Mouse (Mus musculus): ENCODE results near the gene Acot12.
"Not testable (repeated sequence)": the region's sequence is repeated elsewhere in the genome, so short reads cannot be mapped to it uniquely, and the experiment has no call there.

Acot12 gene

DNA sequence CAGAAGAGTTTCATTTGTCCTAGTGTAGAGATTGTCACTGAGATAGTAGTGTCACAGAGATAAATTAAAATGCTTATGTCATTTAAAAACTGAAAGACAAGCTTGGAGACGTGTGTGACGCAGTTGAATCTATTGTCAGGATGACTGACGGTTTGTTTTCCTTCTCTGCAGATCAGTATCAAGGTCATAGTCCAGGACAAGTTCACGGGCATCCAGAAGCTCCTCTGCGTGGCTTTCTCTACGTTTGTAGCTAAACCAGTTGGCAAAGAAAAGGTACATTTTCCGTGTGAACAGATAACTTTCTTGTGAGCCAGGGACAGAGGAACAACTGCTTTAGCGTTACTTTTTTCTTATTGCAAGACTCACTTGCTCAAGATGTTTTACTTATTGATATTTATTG is 18.5 kb downstream of the Acot12 start:
- no peak for DNase-seq (ENCODE audit: low spot score in 2 of 2)

DNA sequence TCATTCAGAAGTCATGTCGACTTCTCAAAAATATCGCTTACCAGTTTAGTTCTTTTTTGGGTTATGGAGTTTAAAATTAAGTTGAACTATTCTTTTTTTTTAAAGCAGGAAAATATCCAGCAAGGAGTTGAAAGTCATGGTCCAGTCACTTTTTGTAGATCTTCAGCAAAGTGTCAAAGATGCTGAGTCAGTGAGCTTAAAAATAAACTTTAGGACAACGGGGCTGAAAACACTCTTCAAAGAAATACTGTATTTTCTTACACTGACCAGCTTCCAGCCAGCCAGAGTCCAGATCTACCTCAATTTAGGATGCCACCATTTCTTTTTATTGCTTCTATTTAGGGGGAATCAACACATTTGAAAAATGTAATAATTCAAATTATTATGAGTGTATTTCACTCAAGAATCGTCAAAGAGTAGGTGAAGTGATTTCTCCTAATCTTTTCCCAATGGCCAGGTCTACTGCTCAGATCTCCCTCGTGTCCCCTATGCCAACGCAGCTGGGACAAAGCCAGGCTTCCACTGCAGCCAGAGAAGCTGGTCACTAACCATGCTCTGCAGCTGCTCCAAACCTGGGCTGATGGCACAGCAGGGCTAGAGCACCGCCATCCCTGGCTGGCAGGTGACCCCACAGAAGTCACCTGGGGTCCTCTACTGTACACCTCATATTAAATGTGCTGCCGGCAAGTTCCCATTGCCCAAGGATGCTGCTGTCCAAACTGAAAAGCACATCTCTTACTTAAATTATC is 19.2 kb downstream of the Acot12 start:
- no peak for DNase-seq (ENCODE audit: low spot score in 2 of 2)

DNA sequence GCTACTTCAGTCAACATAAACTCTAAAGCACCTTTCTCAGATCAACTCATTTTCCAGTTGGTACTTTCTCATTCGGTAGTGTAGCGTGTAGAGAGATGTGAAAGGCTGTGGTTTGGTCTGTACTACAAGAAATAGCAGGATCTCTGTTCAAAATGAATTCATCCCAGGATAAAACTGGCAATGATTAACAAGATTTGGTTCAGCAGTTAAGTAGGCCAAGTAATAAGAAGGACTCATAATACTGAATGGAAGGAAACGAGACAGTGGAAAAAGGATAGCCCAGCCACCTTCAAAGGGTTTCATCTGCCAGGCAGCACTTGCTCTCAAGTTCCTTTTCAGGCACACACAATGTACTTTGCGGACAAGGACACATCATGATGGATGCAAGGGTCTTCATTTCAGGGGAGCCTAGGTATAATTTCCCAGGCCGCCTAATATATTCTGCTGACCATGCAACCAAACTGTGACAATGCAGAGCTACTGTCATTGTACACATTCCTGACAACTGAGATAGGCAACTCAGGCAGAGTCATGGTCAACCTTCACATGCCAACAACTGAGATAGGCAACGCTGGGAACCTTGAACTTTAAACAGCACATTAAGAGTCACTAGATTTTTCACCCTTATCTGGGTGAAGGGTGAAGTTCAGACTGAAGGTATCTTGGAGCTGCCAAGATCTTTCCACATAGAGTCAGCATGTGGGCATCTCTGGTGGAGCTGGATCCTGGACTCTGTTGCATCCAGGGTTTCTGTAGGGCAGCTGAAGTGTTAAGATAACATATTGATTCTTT is 20.5 kb downstream of the Acot12 start:
- DNase-seq (ENCODE audit: low spot score in 2 of 2), result no peak

DNA sequence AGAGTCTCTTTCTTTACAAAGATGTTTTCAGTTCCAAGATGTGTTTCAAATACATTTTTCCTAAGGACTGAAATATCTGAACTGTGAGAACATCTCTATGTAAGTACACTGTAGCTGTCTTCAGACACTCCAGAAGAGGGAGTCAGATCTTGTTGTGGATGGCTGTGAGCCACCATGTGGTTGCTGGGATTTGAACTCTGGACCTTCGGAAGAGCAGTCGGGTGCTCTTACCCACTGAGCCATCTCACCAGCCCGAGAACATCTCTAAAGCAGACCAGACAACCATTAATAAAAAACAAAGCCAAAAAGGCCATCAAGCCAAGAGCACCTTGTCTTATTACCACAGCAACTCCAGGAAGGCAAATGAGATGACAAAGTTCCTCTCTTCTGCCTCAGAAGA is 22.3 kb downstream of the Acot12 start:
- not testable (repeated sequence) for DNase-seq (ENCODE audit: low spot score in 2 of 2)

DNA sequence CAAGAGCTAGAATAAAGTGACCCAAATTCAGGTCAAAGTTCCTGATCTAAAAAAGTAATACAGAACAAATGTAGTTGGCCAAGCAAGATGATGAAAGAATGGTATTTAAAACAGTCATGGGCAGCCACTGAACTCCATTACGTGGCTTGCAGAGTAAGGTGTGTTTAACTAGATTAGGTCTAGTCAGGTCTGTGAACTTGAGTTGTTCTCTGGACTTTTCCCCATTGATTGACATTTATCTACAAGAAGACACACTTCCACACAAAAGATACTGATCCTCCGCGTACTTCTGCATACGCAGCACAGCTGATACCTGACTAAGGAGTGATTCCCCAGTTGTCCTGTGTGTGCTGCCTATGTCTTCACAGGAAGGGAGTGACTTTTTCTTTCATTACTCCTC is 24.3 kb downstream of the Acot12 start:
- DNase-seq (ENCODE audit: low spot score in 2 of 2), result no peak

DNA sequence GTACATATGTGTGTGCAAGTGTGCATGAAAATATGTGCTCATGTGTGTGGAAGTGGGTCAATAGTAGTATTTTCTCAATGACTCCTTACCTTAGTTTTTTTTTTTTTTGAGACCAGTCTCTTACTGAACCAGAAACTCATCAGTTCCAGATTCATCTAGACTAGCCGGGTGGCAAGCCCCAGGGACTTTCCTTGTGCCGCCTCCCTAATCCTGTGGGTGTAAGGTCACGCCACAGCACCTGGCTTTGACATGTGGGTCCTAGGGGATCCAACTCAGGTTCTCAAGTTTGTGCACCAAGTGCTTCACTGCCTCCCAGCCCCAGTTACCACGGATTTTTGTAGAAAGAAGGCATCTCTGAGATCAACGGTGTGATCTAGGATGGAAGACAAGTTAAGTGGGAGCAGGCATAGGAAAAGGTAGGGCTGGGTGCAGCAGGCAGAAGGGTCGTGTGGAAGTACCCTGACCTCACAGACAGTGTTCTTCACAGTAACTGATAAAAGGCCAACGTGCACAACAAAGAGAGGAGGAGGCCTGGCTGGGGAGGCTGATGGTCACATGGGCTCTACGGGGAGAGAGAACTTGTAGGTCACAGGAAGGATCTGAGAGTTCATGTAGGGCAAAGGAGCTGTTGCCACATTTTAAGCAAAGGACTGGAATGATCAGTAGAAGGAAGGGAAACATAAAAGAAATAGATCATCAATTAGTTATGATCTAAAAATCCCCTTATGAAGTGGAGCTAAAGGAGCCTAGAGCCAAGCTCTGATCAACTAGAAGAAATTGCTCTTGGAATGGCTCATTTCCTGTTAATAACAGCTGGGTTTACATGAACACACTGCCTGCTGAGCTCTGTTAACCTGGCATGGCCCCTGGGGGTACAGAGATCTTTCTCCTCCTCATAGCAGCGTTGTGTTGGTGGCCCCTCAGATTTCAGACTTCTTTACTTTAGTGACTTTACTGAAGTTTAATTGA is 27.7 kb downstream of the Acot12 start:
- no peak for DNase-seq (ENCODE audit: low spot score in 2 of 2)

DNA sequence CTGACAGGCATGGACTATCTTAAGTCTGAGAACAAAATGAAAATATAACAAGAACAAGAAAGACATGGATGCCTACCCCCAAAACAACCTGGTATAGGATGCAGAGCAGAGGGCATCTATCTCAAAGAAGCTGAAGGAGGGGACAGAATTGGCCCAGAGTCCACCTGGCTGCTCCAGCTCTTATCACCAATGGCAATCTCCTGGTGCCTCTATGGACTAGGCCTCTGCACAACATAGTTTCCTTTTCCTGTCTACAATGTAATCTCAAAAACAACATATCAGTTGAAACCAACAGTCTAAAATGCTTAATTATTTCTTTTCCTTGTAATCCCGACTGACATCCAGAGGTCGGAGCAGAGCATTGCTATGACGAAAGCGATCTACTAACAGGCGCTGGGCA is 36.8 kb downstream of the Acot12 start:
- DNase-seq (ENCODE audit: low spot score in 2 of 2), result no peak

DNA sequence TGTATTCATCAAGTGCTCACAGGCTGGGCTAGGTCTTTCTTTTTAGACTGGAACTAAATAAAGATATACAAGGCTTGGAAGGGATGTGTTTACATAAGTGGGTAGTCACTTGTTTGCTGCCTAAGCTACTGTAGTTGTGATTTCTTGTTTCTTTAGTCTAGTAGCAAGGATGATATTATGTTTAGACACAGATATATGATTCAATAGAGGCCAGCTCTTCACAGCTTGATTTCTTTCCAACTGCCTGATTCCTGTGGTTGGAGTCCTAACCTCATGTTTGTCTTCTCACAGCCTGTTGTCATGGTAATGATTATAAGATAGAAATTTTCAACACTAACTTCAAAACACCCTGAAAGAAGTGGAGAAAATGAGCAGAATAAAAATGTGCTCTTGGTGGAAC is 38.6 kb downstream of the Acot12 start:
- DNase-seq (ENCODE audit: low spot score in 2 of 2), result no peak

DNA sequence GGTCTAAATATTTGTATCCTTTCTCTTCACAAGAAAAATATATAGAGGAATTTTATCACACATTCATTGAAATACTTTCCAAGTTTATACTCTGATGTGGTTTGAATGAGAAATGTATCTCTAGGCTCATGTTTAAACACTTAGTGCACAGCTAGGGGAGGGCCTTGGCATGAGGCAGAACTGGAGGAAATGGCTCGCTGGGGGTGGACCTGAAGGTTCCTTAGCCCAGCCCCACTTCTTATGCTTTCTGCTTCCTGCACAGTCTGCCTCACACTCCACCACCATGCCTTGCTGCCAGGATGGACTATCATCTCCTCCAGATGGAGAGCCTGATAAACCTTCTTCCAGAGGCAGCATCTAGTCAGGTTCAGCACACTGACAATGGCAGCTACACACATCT is 50.7 kb downstream of the Acot12 start:
- DNase-seq (ENCODE audit: low spot score in 2 of 2), result no peak

DNA sequence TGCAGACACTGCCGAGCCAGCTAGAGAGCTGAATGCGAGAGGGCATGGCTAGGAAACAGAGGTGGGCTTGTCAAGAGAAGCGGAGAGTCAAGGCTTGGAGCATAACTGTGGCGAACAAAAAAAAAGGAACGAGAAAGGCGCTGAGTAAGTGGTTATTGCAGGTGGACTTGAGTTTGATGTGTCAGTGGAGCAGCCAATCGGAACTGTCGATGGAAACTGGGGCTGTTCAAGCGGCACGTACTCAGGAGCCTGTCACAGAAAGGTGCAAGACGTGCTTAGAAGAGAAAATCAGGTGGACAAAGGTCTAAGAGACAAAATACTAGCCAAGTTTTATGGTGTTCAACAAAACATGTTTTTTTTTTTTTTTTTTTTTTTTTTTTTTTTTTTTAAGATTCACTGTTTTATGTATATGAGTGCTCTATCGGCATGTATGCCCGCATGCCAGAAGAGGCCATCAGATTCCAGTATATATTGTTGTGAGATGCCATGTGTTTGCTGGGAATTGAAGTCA is 53.7 kb downstream of the Acot12 start:
- DNase-seq (ENCODE audit: low spot score in 2 of 2), result no peak

DNA sequence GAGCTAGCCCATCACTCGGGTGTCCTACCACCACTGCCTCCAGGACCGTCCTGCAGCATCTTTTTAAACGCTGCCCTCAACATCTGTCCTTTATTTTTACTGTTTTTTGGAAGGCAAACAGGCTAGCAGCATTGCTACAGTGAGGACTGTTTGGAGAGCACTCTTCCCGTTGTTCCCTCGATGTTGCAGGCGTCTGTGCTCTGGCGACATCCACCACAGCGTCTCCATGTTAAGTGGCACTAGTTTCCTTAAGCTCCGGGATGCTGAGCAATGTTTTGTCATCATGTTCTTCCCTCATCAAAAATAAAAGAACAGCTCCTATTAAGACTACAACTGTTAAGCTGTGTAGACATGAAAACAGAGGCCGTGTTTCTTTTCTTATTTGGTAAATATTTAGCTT is 54.3 kb downstream of the Acot12 start:
- DNase-seq (ENCODE audit: low spot score in 2 of 2), result no peak

DNA sequence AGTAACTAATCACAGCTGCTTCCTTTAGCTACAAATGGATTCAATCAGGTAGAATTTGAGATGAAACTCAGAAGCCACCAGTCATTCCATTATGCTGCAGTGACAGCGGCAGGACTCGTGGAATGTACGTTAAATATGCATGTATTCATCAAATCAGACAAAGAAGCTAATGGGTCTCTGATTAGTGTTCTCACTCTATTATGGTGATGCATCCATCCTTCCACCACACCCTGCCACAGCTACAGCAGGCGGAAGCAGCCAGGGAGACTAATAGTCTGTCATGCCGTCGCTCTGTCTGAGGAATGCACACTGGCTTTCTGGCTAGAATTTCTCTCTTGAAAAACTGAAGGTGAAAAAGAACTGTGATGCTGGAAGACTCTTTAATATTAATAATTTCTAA is 54.7 kb downstream of the Acot12 start:
- DNase-seq (ENCODE audit: low spot score in 2 of 2), result no peak

DNA sequence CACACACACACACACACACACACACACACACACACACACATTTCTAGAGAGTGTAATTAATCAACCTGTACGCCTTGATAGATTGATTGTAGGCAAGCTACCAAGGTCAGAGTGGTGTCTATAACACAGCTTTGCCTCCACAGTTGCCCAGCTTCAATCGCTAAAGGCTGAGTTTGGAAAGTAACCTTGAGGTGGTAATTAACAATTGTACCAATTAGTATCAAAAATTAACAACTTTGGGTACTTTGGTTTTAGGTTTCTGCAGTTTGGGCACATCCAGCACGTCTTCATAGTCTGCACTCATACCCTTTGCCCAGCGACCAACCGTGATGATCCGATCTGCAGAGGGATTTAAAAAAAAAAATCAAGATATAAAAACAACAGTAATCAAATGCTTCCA is 55.6 kb downstream of the Acot12 start:
- DNase-seq (ENCODE audit: low spot score in 2 of 2), result no peak

DNA sequence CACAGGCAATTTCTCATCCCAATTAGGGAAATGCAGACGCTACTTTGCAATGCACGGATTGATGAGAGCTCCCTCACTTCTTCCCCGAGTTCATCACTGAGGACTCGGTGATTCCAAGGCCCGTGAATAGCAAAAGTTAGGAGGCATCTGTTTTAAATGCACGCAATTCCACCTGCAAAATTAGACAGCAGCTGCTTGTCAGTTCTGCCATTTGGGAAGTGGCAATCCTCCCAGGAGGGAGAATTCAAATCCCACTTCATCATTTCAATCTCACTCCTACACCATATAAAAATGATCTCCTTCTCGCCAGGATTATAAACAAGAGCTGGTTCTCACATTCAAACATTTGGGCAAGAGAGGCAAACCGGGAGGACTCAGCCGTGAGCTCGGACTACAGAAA is 56.1 kb downstream of the Acot12 start:
- DNase-seq (ENCODE audit: low spot score in 2 of 2), result no peak

DNA sequence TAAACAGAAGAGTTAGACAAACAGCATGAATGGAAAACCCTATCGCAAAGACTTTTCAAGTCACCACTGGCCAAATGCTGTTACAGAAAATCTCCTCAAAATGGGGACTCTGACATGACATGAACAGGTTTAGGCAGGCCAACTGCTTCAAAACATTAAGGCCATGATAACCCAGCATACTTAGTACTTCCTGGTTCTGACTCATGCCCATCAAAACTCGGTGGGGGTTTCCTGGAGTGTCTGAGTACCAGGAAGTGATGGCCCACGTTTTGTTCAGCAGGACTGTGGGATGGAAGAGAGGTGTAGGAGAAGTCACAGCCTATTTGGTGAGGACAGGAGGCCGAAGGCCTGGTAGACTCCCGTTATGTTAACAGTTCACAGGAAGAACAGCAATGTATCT is 60.4 kb downstream of the Acot12 start:
- no peak for DNase-seq (ENCODE audit: low spot score in 2 of 2)

DNA sequence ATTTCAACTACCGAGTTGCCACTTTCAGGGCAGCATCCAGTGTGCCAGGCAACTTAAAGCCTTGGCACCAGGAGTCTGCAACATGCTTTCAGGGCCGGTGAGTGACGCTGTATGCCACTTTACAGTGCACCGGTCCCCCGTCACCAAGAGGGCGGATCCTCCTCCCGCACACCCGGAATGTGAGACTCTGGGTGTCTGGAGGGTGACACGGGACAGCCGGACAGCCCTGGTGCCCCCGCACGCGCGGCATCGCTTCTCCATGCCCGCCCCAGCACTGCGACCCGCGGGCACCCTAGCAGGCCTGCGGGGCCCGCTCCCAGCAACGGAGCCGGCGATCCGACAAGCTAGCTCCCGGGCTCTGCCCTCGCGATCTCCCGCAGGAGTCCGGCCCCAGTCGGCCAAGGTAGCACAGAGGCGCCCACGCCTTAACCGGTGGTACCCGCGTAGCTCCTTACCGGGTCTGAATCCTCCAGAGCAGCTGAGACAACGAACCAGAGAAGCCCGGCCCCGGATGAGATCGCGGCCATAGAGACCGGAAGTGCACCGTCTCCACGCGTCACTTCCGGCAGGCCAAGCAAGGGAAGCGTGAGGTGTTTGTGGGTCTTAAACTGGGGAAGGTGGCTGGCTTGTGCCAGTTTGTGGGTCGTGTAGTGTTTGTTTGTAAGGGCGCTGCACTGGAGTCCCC is 66.0 kb downstream of the Acot12 start, which contains the start of gene Zcchc9:
TSS of gene Zcchc9 (minus strand) at position 551 of the 685 bp plus-strand sequence.
- DNase-seq (ENCODE audit: low spot score in 2 of 2), result peak; percentile 64 to 79

DNA sequence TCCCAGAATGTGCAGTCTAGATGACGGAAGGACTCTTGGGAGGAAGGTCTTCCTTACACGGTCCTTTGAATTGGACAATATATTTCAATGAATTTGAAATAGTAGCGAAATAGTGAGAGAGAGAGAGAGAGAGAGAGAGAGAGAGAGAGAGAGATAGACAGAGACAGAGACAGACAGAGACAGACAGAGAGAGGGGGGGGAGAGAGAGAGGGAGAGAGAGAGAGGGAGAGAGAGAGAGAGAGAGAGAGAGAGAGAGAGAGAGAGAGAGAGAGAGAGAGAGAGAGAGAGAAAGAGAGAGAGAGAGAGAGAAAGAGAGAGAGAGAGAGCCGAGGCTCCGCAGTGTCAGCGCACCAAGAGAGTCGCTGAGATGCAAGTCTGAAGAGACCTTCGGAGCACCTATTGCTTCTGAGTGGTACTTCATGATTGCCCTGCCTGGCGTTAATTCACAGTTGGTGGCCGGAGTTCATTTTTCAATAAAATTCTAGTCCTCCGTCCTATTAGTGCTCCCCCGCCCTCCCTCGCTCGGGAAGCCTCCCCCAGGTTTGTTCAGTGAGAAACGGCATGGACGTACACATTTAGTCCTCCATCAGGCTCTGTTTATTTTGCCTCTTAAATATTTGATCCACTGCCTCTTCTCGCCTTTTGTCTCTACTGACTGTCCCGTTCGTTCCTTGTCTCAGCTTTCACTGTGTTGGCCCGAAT is 66.7 kb downstream of the Acot12 start:
- DNase-seq (ENCODE audit: low spot score in 2 of 2), result no peak

DNA sequence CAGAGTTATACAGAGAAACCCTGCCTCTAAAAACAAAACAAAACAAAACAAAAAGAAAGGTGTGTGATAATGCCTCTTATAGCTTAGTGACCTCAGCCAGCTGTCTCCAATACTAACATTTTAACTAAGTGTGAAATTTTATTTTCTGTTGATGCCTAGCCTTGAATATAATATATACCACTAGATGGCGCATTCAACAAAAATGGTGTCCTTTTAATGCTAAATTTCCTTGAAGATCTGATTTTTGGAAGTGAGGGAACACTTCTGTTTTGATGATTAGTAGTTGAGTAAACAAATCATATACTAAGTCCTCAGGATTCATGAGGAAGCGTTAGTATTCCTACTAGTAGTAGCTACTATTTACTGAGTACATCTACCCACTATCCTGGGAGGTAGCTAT is 68.2 kb downstream of the Acot12 start:
- no peak for DNase-seq (ENCODE audit: low spot score in 2 of 2)

DNA sequence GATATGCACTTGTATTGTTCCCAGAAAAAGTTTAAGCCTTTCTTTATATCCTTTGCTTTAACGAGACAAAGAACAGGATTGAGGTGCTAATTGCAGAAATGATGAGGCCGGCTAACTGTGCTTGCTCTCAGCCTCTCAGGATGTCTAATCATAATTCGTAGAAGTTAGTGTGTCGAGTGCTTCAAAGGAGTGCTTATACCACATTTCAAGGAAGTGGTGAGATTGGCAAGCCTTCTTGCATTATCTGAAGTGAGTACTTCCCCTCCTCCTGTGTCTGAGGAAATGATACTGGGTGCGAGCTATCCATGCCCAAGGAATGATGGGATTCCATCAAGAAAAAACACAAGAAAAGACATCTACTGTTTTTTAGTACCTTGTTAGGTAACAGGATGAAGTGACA is 73.4 kb downstream of the Acot12 start:
- DNase-seq (ENCODE audit: low spot score in 2 of 2), result no peak

DNA sequence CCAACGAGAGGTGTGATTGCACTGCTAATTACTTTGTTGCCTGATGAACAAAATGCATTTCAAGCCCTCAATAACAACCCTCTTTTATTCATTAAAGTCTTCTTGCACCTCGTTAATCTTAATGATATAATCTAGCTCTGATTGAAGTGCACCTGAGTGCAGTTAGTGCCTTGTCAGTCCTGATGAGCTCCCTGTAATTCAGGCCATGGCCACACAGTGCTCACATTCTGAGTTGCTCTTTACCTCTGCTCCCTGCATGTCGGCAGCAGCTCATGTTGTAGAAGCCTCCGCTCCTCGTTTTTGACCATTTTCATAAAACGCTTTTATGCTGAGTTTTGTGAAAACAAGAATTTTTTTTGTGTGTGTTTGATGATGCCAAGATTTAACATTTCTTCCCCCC is 82.4 kb downstream of the Acot12 start:
- DNase-seq (ENCODE audit: low spot score in 2 of 2), result no peak

Measured in spleen, postnatal 14 days (tissue).